Mouse (Mus musculus) cortical plate, adult 2 months (tissue): Measurements from ENCODE around the gene Trim2.

ENCODE experiments used
- CTCF ChIP-seq: fragments of 200-500 bp; IDR thresholded peaks from 2 replicates; pipeline ENCODE4 v1.5.1; 2011; ENCODE audit warnings: mild to moderate bottlenecking, control low read depth, low read length; ENCODE audit not compliant: insufficient read depth; ENCODE audit errors: extremely low read depth
- POLR2A ChIP-seq: fragments of 200-500 bp; IDR thresholded peaks from 2 replicates; pipeline ENCODE4 v1.6.1; 2011; ENCODE audit warnings: mild to moderate bottlenecking, low read length, control low read depth; ENCODE audit not compliant: insufficient read depth; ENCODE audit errors: extremely low read depth

DNA sequence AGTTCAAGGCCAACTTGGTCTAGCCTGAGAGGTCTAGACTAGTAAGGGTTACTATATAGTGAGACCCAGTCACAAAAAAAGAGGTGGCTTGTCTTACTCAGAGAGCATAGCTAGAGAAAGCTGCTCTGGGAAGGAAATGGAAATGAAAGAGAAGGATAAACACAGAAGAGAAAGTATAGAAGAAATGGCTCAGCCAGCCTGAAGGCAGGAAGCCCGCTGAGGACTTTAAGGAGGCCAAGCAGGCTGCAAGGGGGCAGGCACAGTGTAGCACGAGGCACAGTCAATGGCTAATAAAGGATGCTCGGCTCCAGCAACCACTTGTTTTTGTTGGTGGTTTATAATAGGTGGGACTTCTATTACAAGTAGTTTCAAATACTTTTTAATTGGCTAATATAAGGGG lies 100.6 kb downstream of the Trim2 start:
- no peak for TF ChIP-seq CTCF
- TF ChIP-seq POLR2A, result no peak
